Mouse (Mus musculus): ENCODE measurements around the gene Gnb5. TPM values are rescaled to one million over a fixed set of nuclear protein-coding genes. Genes with fewer than 3 reads are reported as not detected.

Gnb5 gene
- 15.1 and 15.6 TPM in 2 replicates for polyA plus RNA-seq (2015; fragmentation: Nextera tagmentation; extraction: Ambion mirVana)

GRCm38 (mm10) chr9:75306126-75306898, at the start of gene Gnb5:
Gnb5 (plus strand) TSS chr9:75306288.
- 0 out of 2 replicates have a peak, but pooled peaks cover 4% of the 10 kb centered on the region for H3K36me3 ChIP-seq
- 75% methylated on average over 11 of the region's 11 CpGs for WGBS
- no peaks in the 10 kb centered on the region for H3K4me1 ChIP-seq
- no peak within 1 kb of the TSS for H3K4me2 ChIP-seq
- H3K27me3 ChIP-seq = no peaks in the 10 kb centered on the region
- no peak for ATAC-seq (ENCODE audit: borderline replicate concordance, extremely low read depth, low FRiP score, low TSS enrichment)
- H3K9ac ChIP-seq = no peak within 1 kb of the TSS
- H3K9me3 ChIP-seq = no peaks in the 10 kb centered on the region
- no peak within 1 kb of the TSS for H3K4me3 ChIP-seq
- no peak within 1 kb of the TSS for H3K27ac ChIP-seq

- Histone ChIP-seq H3K36me3 (peaks cover 14% of the 10 kb centered on the region; the same call in 1 of the 2 replicates), H3K9me3 (no peaks in the 10 kb centered on the region), H3K4me3 (no peak overlapping the region), H3K4me1 (peaks cover 23% of the 10 kb centered on the region), H3K27me3 (no peaks in the 10 kb centered on the region), H3K27ac (no peak overlapping the region), H3K9ac (no peak overlapping the region), H3K4me2 (no peak overlapping the region)
- ATAC-seq (ENCODE audit: borderline replicate concordance, extremely low read depth, low FRiP score, low TSS enrichment) = no peak
- WGBS = 46% methylated on average over 4 of the region's 4 CpGs
Observed at GRCm38 (mm10) chr9:75258792-75259191, 47.3 kb upstream of the Gnb5 start.

DNA sequence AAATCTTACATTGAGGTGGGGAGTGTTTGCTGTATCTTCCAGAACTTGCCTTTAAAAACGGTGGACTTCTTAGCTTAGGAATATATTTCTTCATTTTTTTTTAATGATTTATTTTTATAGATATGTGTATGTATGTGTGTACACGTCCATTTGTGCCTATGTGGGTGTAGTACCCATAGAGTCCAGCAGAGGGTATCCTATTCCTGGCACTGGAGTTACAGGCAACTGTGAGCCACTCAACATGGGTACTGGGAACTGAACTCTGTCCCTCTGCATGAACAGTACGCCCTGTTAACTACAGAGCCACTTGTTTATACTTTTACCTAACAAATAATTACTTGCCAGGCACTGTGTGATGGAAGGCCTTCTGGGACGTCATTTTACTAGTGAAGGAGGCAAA, 46.4 kb upstream of the Gnb5 start:
- Histone ChIP-seq H3K27me3 (no peaks in the 10 kb centered on the region), H3K9me3 (no peaks in the 10 kb centered on the region), H3K27ac (no peak overlapping the region), H3K4me2 (no peak overlapping the region), H3K36me3 (peaks cover 14% of the 10 kb centered on the region; the same call in 1 of the 2 replicates), H3K9ac (no peak overlapping the region), H3K4me3 (no peak overlapping the region), H3K4me1 (peaks cover 16% of the 10 kb centered on the region)
- ATAC-seq (ENCODE audit: borderline replicate concordance, extremely low read depth, low FRiP score, low TSS enrichment) = no peak
- WGBS = 82% methylated on average over 4 of the region's 4 CpGs

GRCm38 (mm10) chr9:75261332-75261872, 44.7 kb upstream of the Gnb5 start:
- Histone ChIP-seq H3K27me3 (no peaks in the 10 kb centered on the region), H3K9ac (no peak overlapping the region), H3K4me1 (peaks cover 6% of the 10 kb centered on the region; the same call in 1 of the 2 replicates), H3K9me3 (no peaks in the 10 kb centered on the region), H3K4me3 (no peak overlapping the region), H3K36me3 (peaks cover 14% of the 10 kb centered on the region; the same call in 1 of the 2 replicates), H3K4me2 (no peak overlapping the region), H3K27ac (0 out of 2 replicates have a peak overlapping the region, but pooled peaks have one; percentile 31)
- 23% methylated on average over 8 of the region's 8 CpGs for WGBS
- ATAC-seq (ENCODE audit: borderline replicate concordance, extremely low read depth, low FRiP score, low TSS enrichment) = no peak

DNA sequence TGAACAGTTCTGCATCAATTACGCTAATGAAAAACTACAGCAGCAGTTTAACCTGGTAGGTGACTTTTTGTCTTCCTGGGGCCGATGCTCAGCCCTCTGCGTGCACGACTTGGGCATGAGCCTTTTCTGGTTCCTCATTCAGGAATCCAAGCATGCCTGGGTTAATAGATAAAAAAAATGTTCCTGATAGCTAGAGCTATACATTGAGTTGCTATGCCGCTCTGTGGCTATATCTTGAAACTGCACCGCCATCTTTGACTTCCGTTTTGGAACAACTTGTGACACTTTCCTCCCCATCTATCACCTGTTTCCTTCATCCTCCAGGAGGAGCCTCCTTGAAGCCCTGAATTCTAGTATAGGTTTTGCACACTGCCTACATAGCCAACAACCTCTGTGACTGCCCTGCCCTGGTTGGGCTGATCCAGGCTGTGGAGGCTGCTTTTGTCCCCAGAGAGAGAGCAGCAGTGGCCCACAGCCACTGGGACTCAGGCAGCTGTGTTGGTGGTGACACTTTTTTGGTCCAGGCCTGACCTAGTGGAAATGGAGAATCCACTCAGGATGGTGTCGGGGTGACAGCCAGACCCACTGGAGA, 43.8 kb upstream of the Gnb5 start:
- H3K4me3 ChIP-seq = no peak overlapping the region
- 63% methylated on average over 8 of the region's 8 CpGs for WGBS
- no peaks in the 10 kb centered on the region for H3K27me3 ChIP-seq
- ATAC-seq (ENCODE audit: borderline replicate concordance, extremely low read depth, low FRiP score, low TSS enrichment) = no peak
- no peaks in the 10 kb centered on the region for H3K9me3 ChIP-seq
- peaks cover 6% of the 10 kb centered on the region; the same call in 1 of the 2 replicates for H3K4me1 ChIP-seq
- no peak overlapping the region for H3K27ac ChIP-seq
- no peak overlapping the region for H3K4me2 ChIP-seq
- H3K9ac ChIP-seq = no peak overlapping the region
- H3K36me3 ChIP-seq = peaks cover 10% of the 10 kb centered on the region; the same call in 1 of the 2 replicates

DNA sequence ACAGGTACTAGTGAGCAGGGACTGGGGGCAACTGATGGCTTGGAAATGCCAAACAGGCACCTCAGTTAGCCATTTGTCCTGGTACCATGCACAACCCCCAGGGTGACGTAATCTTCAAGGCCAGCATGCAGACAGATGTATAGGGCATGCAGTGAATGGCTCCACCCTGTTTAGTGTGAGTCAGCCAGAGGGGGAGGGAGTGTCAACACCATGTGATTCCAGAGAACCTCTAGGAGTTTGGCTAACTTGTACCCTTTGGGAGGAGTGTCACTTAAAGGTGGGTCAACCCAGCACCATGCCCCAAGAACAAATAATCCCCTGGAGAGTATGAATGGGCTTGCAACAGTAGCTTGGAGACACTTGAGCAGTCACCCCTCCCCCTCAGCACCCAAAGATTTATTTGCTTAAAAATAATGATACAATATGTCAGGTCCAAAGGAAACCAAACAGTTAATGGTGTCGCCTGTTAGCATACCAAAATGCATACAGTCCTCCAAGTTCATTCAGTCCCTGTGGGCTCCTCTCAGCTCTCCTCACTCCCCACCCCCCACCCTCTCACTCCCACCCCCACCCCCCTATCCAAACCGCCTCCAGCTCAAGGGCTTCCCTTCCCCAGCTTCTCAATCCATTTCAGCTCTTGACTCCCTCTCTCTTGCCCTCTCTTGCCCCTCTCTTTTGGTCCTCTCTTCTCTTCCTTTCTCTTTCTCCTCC, 41.9 kb upstream of the Gnb5 start:
- Histone ChIP-seq H3K9me3 (no peaks in the 10 kb centered on the region), H3K27me3 (no peaks in the 10 kb centered on the region), H3K4me2 (no peak overlapping the region), H3K4me1 (peaks cover 6% of the 10 kb centered on the region; the same call in 1 of the 2 replicates), H3K4me3 (no peak overlapping the region), H3K9ac (no peak overlapping the region), H3K27ac (peak overlapping the region; percentile 41), H3K36me3 (peaks cover 2% of the 10 kb centered on the region; the same call in 1 of the 2 replicates)
- peak; percentile 92 for ATAC-seq (ENCODE audit: borderline replicate concordance, extremely low read depth, low FRiP score, low TSS enrichment)
- WGBS = 20% methylated on average over 3 of the region's 3 CpGs

DNA sequence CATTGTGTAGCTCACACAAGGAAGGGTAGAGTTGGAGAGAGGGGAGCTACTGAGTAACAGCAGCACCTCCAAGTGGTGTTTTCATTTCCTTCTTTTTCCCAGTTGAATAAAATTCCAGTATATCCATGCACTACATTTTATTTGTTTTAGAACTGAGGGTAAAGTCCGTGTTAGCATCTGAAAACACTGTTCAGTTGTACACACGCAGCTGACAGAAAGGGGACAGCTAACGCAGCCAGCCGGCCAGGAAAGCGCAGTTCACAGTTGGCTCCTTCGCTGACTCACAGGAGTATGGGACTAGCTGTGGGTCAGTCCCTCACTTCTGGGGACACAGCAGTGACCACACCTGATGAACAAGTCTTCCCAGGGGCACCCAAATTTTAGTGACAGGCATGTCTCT, 38.9 kb upstream of the Gnb5 start:
- WGBS = 74% methylated on average over 6 of the region's 6 CpGs
- H3K27me3 ChIP-seq = no peaks in the 10 kb centered on the region
- H3K36me3 ChIP-seq = 0 out of 2 replicates have a peak, but pooled peaks cover 6% of the 10 kb centered on the region
- no peak overlapping the region for H3K9ac ChIP-seq
- no peak overlapping the region for H3K4me2 ChIP-seq
- no peak for ATAC-seq (ENCODE audit: borderline replicate concordance, extremely low read depth, low FRiP score, low TSS enrichment)
- H3K9me3 ChIP-seq = no peaks in the 10 kb centered on the region
- H3K4me3 ChIP-seq = no peak overlapping the region
- no peak overlapping the region for H3K27ac ChIP-seq
- H3K4me1 ChIP-seq = no peaks in the 10 kb centered on the region

- Histone ChIP-seq H3K27me3 (no peaks in the 10 kb centered on the region), H3K27ac (no peak overlapping the region), H3K4me1 (no peaks in the 10 kb centered on the region), H3K9ac (no peak overlapping the region), H3K4me2 (no peak overlapping the region), H3K9me3 (no peaks in the 10 kb centered on the region), H3K4me3 (no peak overlapping the region), H3K36me3 (peaks cover 15% of the 10 kb centered on the region; the same call in 1 of the 2 replicates)
- ATAC-seq (ENCODE audit: borderline replicate concordance, extremely low read depth, low FRiP score, low TSS enrichment) = no peak
- WGBS = 58% methylated on average over 6 of the region's 6 CpGs
Observed at GRCm38 (mm10) chr9:75270382-75270781, 35.7 kb upstream of the Gnb5 start.

GRCm38 (mm10) chr9:75271539-75271938, 34.5 kb upstream of the Gnb5 start:
- H3K9ac ChIP-seq = no peak overlapping the region
- no peak overlapping the region for H3K4me2 ChIP-seq
- H3K36me3 ChIP-seq = peaks cover 15% of the 10 kb centered on the region; the same call in 1 of the 2 replicates
- WGBS = 91% methylated on average over 8 of the region's 8 CpGs
- no peak overlapping the region for H3K27ac ChIP-seq
- H3K4me1 ChIP-seq = no peaks in the 10 kb centered on the region
- no peaks in the 10 kb centered on the region for H3K9me3 ChIP-seq
- H3K4me3 ChIP-seq = no peak overlapping the region
- no peak for ATAC-seq (ENCODE audit: borderline replicate concordance, extremely low read depth, low FRiP score, low TSS enrichment)
- H3K27me3 ChIP-seq = no peaks in the 10 kb centered on the region

DNA sequence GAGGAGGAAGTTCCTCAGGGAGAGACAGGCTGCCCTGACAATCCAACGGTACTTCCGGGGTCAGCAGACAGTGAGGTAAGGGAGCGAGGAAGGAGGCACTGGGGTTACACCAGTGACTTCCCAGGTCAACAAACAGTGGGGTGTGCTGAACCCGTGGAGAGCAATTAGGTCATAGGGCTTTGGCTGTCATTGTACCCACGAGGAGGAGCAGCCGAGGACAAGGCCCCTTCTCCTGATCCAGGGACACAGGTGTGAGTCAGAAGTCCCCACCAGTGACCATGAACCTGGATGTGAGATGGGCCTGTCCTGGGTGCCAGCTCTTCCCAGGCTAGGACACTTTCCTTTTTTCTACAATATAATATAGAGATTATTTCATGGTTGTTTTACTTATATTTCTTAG, 32.4 kb upstream of the Gnb5 start:
- Histone ChIP-seq H3K36me3 (peaks cover 19% of the 10 kb centered on the region; the same call in 1 of the 2 replicates), H3K9ac (no peak overlapping the region), H3K4me2 (no peak overlapping the region), H3K27ac (no peak overlapping the region), H3K9me3 (no peaks in the 10 kb centered on the region), H3K27me3 (no peaks in the 10 kb centered on the region), H3K4me1 (no peaks in the 10 kb centered on the region), H3K4me3 (no peak overlapping the region)
- no peak for ATAC-seq (ENCODE audit: borderline replicate concordance, extremely low read depth, low FRiP score, low TSS enrichment)
- WGBS = 63% methylated on average over 6 of the region's 6 CpGs

DNA sequence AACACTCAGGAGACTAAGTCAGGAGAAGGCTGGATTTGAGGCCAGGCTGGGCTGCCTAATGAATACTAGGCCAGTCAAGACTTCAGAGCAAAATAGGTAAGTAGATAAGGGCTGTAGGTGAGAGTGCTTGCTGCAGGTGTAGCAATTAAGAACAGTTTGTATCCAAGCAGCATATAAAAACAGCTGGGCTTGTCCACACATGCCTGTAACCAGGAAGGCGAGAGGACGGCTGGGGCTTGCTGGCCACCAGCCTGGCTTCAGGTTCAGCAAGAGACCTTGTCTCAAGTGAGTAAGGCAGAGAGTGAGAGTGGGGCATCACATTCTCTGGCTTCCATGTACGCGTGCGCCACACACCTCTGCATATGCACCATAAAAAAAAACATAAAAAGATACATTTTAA, 31.6 kb upstream of the Gnb5 start:
- Histone ChIP-seq H3K27ac (no peak overlapping the region), H3K36me3 (peaks cover 19% of the 10 kb centered on the region; the same call in 1 of the 2 replicates), H3K9me3 (no peaks in the 10 kb centered on the region), H3K4me2 (no peak overlapping the region), H3K9ac (no peak overlapping the region), H3K27me3 (no peaks in the 10 kb centered on the region), H3K4me1 (no peaks in the 10 kb centered on the region), H3K4me3 (no peak overlapping the region)
- no peak for ATAC-seq (ENCODE audit: borderline replicate concordance, extremely low read depth, low FRiP score, low TSS enrichment)
- 91% methylated on average over 5 of the region's 5 CpGs for WGBS
